Mouse (Mus musculus): Measurements from ENCODE around the gene Srsf3.

GRCm38 (mm10) chr17:29077786-29078509 lies 45.5 kb downstream of the Srsf3 start:
- TF ChIP-seq CTCF (conservative IDR thresholded peaks at IDR 0.05 in 1 of 2, IDR thresholded peaks at IDR 0.05 in 1 of 2; ENCODE audit: low read depth in 2 of 2, low read length in 2 of 2): no peak
- TF ChIP-seq E2F4 (IDR thresholded peaks at IDR 0.05; ENCODE audit: insufficient replicate concordance, low read depth, low read length): no peak
- no peak for TF ChIP-seq POLR2A (IDR thresholded peaks at IDR 0.05; ENCODE audit: low read depth, low read length)
- no peak for TF ChIP-seq JUN (IDR thresholded peaks at IDR 0.05; ENCODE audit: insufficient read depth, low read depth, low read length)
